Mouse (Mus musculus): ENCODE results near the gene Acoxl.

The Acoxl gene

GRCm38 (mm10) chr2:127922036-127922901 lies 83.6 kb downstream of the Acoxl start:
- no peak for TF ChIP-seq GATA4 (IDR thresholded peaks at IDR 0.05; ENCODE audit: insufficient replicate concordance, low read length)

GRCm38 (mm10) chr2:127923077-127923680 lies 84.5 kb downstream of the Acoxl start:
- TF ChIP-seq GATA4 (IDR thresholded peaks at IDR 0.05; ENCODE audit: insufficient replicate concordance, low read length), result no peak

- TF ChIP-seq GATA4 (IDR thresholded peaks at IDR 0.05; ENCODE audit: insufficient replicate concordance, low read length), result no peak
These were observed 88.1 kb downstream of the Acoxl start for GRCm38 (mm10) chr2:127926679-127927324.

- TF ChIP-seq GATA4 (IDR thresholded peaks at IDR 0.05; ENCODE audit: insufficient replicate concordance, low read length), result no peak
These were observed 89.0 kb downstream of the Acoxl start for GRCm38 (mm10) chr2:127927452-127928273.

GRCm38 (mm10) chr2:127928279-127928678 lies 89.6 kb downstream of the Acoxl start:
- TF ChIP-seq GATA4 (IDR thresholded peaks at IDR 0.05; ENCODE audit: insufficient replicate concordance, low read length), result no peak

GRCm38 (mm10) chr2:127928871-127929270 lies 90.2 kb downstream of the Acoxl start:
- no peak for TF ChIP-seq GATA4 (IDR thresholded peaks at IDR 0.05; ENCODE audit: insufficient replicate concordance, low read length)

- no peak for TF ChIP-seq GATA4 (IDR thresholded peaks at IDR 0.05; ENCODE audit: insufficient replicate concordance, low read length)
These were observed 91.5 kb downstream of the Acoxl start for GRCm38 (mm10) chr2:127929939-127930715.

- no peak for TF ChIP-seq GATA4 (IDR thresholded peaks at IDR 0.05; ENCODE audit: insufficient replicate concordance, low read length)
These were observed 92.9 kb downstream of the Acoxl start for GRCm38 (mm10) chr2:127931576-127931975.

GRCm38 (mm10) chr2:127933531-127933931 lies 94.9 kb downstream of the Acoxl start:
- TF ChIP-seq GATA4 (IDR thresholded peaks at IDR 0.05; ENCODE audit: insufficient replicate concordance, low read length), result no peak

- TF ChIP-seq GATA4 (IDR thresholded peaks at IDR 0.05; ENCODE audit: insufficient replicate concordance, low read length), result no peak
These were observed 98.4 kb downstream of the Acoxl start for GRCm38 (mm10) chr2:127937079-127937478.

- no peak for TF ChIP-seq GATA4 (IDR thresholded peaks at IDR 0.05; ENCODE audit: insufficient replicate concordance, low read length)
These were observed 100.5 kb downstream of the Acoxl start for GRCm38 (mm10) chr2:127939206-127939605.

- TF ChIP-seq GATA4 (IDR thresholded peaks at IDR 0.05; ENCODE audit: insufficient replicate concordance, low read length), result no peak
These were observed 121.9 kb downstream of the Acoxl start for GRCm38 (mm10) chr2:127960579-127960978.

GRCm38 (mm10) chr2:127961154-127961553 lies 122.5 kb downstream of the Acoxl start:
- no peak for TF ChIP-seq GATA4 (IDR thresholded peaks at IDR 0.05; ENCODE audit: insufficient replicate concordance, low read length)

- no peak for TF ChIP-seq GATA4 (IDR thresholded peaks at IDR 0.05; ENCODE audit: insufficient replicate concordance, low read length)
These were observed 123.2 kb downstream of the Acoxl start for GRCm38 (mm10) chr2:127961802-127962433.

All from liver, adult (tissue).